Mouse (Mus musculus) T-helper 17 cell (primary cell): Measurements from ENCODE around the gene Mrps18a.

ENCODE experiments used
- in situ Hi-C, 2 experiments: fragments of 300-600 bp; cut with MboI, MseI; formaldehyde crosslinking; loops; 1 replicate in 1 of 2; 2 replicates in 1 of 2; pipeline ENCODE4 v1.15.1; 2025; ENCODE audit warnings: high pct_unique_total_duplicates in 2 of 2

Gene Mrps18a

DNA sequence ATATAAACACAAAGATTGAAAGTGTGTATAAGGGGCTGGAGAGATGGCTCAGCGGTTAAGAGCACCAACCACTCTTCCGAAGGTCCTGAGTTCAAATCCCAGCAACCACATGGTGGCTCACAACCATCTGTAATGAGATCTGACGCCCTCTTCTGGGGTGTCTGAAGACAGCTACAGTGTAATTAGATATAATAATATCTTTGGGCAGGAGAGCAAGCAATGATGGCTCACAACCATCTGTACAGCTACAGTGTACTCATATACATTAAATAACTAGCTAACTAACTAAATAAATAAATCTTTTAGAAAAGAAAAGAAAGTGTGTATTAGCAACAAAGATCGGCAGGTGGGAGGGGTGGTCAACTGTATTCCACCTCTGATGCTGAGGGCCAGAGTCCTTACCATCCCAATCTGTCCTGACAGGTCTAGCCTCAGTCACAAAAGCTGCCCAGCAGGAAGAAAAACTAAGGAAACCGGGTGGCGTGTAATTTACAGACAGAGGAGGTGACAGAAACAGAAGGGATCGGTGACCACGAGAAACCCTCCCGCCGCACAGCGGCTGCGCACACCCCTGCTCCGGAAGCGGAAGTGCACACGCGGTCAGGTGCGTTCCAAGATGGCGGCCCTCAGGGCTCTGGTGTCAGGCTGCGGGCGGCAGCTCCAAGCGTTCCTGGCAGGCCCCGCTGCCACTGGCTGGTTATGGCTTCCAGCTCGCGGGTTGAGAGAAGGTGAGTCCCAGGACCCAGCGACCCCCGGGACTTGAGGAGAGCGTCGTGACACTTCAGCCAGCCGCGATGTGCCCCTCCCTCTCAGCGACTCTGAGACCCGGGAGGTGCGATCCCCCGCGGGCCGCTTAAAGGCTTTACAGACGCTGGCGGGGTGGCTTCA, at the start of gene Mrps18a:
Gene Mrps18a (plus strand): TSS at position 585 of the 888 bp plus-strand sequence.
- in situ Hi-C loops = no loop called here

DNA sequence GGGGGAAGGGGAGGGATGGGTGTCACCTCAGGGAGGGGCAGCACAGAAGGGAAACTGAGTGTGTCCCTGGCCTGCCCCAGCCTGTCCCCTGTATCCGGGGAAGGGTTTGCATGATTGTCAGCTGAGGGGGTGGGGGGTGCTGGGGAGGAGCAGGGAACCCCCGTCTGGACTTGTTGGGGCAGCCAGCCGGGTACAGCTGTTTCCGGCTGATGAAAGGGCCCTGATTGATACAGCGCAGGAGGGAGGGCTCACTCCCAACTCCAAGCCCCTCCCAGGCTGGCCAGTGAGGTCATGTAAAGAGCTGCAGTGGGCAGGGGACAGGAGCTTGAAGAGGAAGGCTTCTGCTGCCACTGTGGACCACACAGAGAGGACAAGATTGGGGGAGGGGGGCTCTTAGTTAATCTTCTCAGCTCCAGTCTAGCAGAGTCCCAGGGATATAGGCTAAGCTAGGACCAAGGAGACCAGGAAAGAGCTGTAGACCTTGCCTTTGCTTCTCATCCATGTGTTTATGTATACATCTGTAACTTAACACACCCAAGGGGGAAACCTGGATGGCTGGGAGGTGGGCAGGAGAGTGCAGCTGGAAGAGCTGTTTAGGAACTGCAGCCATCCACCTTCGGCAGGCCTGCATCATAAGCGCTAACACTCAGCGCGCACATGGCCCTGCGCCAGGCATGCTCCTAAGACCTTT, 47.4 kb upstream of the Mrps18a start:
- in situ Hi-C loops = no loop called here

- in situ Hi-C loops = no loop called here
Measured at GRCm38 (mm10) chr17:46063974-46064312, 46.8 kb upstream of the Mrps18a start.

- in situ Hi-C loops = no loop called here
Measured at GRCm38 (mm10) chr17:46070046-46070445, 40.7 kb upstream of the Mrps18a start.

GRCm38 (mm10) chr17:46071531-46071930, 39.3 kb upstream of the Mrps18a start:
- in situ Hi-C loops = no loop called here

- in situ Hi-C loops = no loop called here
Measured at GRCm38 (mm10) chr17:46073730-46074301, 37.0 kb upstream of the Mrps18a start.

DNA sequence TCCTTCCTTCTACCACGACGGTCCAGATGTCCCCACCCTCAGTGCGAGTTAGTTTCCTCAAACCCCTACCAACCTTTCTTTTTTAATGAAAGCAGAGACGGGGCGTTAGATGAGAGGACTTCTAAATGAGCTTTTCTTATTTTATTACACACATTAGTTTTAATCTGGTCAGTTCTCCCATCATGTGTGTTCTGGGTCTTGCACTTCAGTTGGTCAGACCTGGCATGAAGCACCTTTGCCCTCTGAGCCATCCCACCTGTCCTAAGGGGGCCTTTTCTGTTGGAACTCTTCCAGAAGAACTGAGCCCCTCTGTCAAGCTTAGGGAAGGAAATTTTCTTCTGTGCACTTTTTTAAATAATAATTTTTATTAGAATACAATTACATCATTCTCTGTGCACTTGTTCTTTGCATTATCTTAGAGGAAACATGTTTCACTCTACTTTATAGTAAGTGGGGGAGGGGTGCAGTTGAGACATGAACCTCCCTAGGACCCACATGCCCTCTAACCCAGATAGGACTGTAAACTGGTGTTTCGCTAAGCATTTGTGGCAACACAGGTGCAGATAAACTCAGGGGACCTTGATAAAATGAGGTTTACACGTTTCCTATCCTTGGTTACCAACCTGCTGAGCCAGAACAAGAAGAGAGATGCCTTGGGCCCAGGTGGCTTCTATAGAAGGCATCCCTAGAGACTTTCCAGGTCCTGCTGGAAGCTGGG, 36.2 kb upstream of the Mrps18a start:
- in situ Hi-C loops = no loop called here

- in situ Hi-C loops = no loop called here
Measured at GRCm38 (mm10) chr17:46075116-46075485, 35.7 kb upstream of the Mrps18a start.

- in situ Hi-C loops = no loop called here
Measured at GRCm38 (mm10) chr17:46075551-46076259, 35.1 kb upstream of the Mrps18a start.

GRCm38 (mm10) chr17:46076260-46076551, 34.6 kb upstream of the Mrps18a start:
- in situ Hi-C loops = no loop called here

DNA sequence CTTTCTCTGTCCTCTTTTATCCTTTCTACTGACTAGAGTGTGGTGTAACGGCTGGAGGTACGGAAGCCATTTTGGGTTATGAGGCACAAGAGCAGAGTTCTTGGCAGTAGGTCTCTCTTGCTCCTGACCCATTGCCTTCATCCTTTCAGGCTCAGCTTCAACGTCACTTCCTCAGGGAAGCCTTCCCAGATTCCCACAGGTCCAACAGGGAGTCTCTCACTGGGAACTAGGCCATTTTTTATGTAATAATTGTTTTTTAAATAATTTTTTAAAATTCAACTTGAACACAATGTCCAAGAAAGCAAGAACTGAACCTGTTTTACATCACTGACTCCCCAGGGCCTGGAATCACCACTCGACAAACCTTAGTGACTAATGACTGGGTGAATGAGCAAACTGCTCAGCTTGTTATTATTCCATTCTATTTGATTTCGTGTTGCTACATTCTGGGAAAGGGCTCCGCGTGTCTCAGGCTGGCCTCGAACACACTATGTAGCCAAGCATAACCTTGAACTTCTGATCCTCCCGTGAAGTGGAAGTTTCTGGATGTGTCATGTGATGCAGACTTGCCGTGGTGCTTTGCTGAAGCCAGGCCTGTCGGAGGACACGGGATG, 32.8 kb upstream of the Mrps18a start:
- in situ Hi-C loops = no loop called here

GRCm38 (mm10) chr17:46079037-46079436, 31.7 kb upstream of the Mrps18a start:
- in situ Hi-C loops = no loop called here

DNA sequence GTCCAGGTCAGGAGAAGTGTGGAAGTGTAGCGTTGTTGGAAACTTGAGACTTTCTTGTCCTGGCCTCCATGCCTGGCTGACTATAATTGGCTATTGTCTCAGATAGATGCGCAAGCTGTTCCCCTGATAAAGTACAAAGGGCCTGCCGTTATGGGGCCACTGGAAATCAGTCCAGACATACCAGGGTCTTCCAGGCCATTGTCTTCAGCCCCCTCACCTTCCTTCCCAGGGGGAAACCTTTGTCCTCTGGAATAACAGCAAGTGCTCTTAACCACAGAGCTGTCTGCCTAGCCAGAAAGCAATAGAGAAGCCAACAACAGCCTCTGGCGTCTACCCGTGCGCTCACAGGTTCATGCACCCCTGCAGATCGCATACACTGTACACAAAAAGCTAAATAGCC, 30.4 kb upstream of the Mrps18a start:
- in situ Hi-C loops = no loop called here

DNA sequence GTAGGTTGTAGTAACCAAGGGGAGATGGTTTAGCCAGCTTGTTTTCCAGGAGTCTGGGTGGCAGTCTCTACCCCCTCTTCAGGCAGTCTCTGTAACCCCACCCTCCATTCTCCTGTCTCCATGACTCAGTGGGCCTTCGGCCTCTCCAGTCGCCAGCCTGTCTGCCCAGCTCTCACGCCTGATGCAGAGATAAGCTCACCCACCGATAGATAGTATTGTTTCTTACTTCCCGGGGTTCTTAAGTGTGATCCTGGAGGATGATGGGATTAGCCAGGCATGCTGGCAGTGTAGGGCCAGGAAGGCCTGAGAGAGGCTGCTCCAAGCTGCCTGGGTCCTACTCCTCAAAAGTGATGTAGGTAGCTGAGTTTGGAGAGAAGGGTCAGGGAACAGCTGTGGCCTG, 29.7 kb upstream of the Mrps18a start:
- in situ Hi-C loops = no loop called here

DNA sequence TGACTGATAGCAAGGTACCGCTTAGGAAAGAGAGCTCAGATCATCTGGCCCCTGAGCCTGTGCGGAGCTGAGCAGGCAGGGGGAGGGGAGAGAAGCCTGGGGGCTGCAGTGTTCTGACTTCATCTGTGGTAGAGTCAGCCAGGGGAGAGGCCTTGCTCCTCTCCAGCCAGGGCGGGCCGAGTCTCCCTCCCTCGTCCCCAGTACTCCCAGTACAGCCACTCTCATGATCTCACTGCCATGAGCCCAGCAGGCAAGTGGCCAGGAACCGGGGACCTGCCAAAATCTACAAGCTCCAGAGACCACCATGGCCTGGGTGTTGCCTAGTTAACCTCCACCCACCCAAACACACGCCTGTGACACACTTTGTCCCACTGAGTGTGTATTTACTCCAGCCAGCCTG, 29.1 kb upstream of the Mrps18a start:
- in situ Hi-C loops = no loop called here

- in situ Hi-C loops = no loop called here
Measured at GRCm38 (mm10) chr17:46083381-46083780, 27.4 kb upstream of the Mrps18a start.

GRCm38 (mm10) chr17:46084091-46084501, 26.7 kb upstream of the Mrps18a start:
- in situ Hi-C loops = no loop called here

- in situ Hi-C loops = no loop called here
Measured at GRCm38 (mm10) chr17:46086341-46086870, 24.4 kb upstream of the Mrps18a start.

DNA sequence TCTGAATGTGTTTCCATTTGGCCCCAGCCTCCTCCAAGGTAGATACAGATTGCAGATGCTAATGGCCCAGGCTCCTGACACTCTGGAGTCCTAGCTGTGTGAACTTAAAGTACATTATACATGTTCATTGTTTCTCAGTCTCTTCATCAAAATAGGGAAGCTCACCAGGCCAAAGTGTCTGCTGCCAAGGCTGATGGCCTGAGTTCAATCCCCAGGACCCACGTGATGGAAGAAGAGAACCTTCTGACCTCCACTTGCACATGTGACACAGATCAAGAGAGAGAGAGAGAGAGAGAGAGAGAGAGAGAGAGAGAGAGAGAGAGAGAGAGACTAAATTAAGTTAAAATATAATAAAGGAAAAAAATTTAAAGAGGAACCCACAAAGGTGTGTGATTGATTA, 19.4 kb upstream of the Mrps18a start:
- in situ Hi-C loops = no loop called here

GRCm38 (mm10) chr17:46091899-46092298, 18.9 kb upstream of the Mrps18a start:
- in situ Hi-C loops = no loop called here

GRCm38 (mm10) chr17:46098525-46098924, 12.3 kb upstream of the Mrps18a start:
- in situ Hi-C loops = no loop called here
